Mouse (Mus musculus) G1E (cell line): Measurements from ENCODE around the gene Mrpl10. TPM values are rescaled to one million over a fixed set of nuclear protein-coding genes. Genes with fewer than 3 reads are reported as not detected.
A peak's percentile ranks its signal among the peaks of the same experiment; 100 is the strongest.

Source experiments
- ATAC-seq: 2 replicates; pipeline ENCODE4 v1.8.0; 2016; ENCODE audit warnings: mild to moderate bottlenecking; ENCODE audit not compliant: insufficient number of reproducible peaks, poor library complexity, low FRiP score, severe bottlenecking; ENCODE audit errors: extremely low read depth
- DNase-seq: peaks from one replicate; pipeline ENCODE4 v3.0.0; 2012; ENCODE audit warnings: low spot score
- H3K27me3 ChIP-seq: 2 replicates; pipeline ENCODE4 v1.6.1; 2012; ENCODE audit warnings: mild to moderate bottlenecking, low read length, inconsistent platforms; ENCODE audit not compliant: insufficient read depth
- H3K36me3 ChIP-seq: replicated peaks from 2 replicates; pipeline ENCODE3; 2012; ENCODE audit warnings: mild to moderate bottlenecking, inconsistent platforms
- H3K4me1 ChIP-seq: 2 replicates; pipeline ENCODE4 v1.6.1; 2012; ENCODE audit warnings: low read depth, low read length, inconsistent platforms, mixed read lengths; ENCODE audit not compliant: insufficient read depth
- H3K4me3 ChIP-seq: 2 replicates; pipeline ENCODE4 v1.5.1; 2012; ENCODE audit warnings: low read depth, mild to moderate bottlenecking, inconsistent platforms, low read length, moderate library complexity, mixed read lengths
- H3K9me3 ChIP-seq: replicated peaks from 2 replicates; pipeline ENCODE4 v1.6.1; 2012; ENCODE audit warnings: inconsistent platforms
- CTCF ChIP-seq: IDR thresholded peaks from 2 replicates; pipeline ENCODE4 v1.5.1; 2012; ENCODE audit warnings: low read depth, low read length, inconsistent platforms, mixed read lengths
- GATA1 ChIP-seq: IDR thresholded peaks from 2 replicates; pipeline ENCODE4 v1.6.1; 2012; ENCODE audit warnings: borderline replicate concordance, low read length, inconsistent platforms, mixed read lengths
- GATA2 ChIP-seq: IDR thresholded peaks from 2 replicates; pipeline ENCODE4 v1.6.1; 2012; ENCODE audit warnings: low read depth, low read length, inconsistent platforms, borderline replicate concordance
- POLR2AphosphoS5 ChIP-seq: IDR thresholded peaks from 2 replicates; pipeline ENCODE4 v1.6.1; 2012; ENCODE audit warnings: low read depth, low read length, inconsistent platforms; ENCODE audit not compliant: insufficient replicate concordance
- TAL1 ChIP-seq: conservative IDR thresholded peaks from 2 replicates; pipeline ENCODE4 v1.6.1; 2012; ENCODE audit warnings: low read depth, low read length, inconsistent platforms, mixed read lengths
- polyA plus RNA-seq: library from polyadenylated mRNA; stranded (reverse); fragments of >175 nt; gene quantifications from 2 replicates; pipeline ENCODE4 v1.2.3, GENCODE M21; 2012
- total RNA-seq, 2 experiments: library from RNA; stranded (forward) in 1 of 2; stranded (reverse) in 1 of 2; fragments of 200-1000 nt in 1 of 2; fragments of >200 nt in 1 of 2; fragmentation: Nextera tagmentation in 1 of 2; gene quantifications; 2 replicates each; pipeline ENCODE4 v1.2.3; 2014 to 2017

Gene Mrpl10
- total and polyA plus RNA-seq, 3 experiments, result 36.2 to 71.4 (median 37.8) TPM

DNA sequence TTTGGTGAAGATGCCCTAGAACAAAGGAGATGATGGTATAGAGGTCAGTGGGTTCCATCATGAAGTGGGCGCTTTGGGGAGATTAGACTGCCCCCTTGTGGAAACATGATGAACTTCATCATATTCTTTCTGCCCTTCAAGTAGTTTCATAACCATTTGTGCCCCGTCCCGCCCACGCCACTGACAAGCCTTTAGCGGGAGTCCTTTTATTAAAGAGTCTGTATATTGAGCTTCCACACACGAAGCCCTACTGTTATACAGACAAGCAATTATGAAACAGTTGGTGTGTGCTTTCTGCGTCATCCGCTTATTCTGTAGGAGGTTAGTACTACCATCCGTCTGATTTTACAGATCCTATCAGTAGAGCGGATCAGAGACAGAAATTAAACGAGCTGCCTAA is 41.6 kb downstream of the Mrpl10 start:
- ATAC-seq (no peak), DNase-seq (peak; percentile 26)
- Histone ChIP-seq H3K27me3 (peaks cover 57% of the 10 kb centered on the region), H3K9me3 (peaks cover 15% of the 10 kb centered on the region), H3K4me3 (no peak overlapping the region), H3K36me3 (no peaks in the 10 kb centered on the region), H3K4me1 (no peaks in the 10 kb centered on the region)
- no peak for TF ChIP-seq GATA1
- no peak for TF ChIP-seq POLR2AphosphoS5
- no peak for TF ChIP-seq GATA2
- TF ChIP-seq CTCF, result peak; percentile 67

DNA sequence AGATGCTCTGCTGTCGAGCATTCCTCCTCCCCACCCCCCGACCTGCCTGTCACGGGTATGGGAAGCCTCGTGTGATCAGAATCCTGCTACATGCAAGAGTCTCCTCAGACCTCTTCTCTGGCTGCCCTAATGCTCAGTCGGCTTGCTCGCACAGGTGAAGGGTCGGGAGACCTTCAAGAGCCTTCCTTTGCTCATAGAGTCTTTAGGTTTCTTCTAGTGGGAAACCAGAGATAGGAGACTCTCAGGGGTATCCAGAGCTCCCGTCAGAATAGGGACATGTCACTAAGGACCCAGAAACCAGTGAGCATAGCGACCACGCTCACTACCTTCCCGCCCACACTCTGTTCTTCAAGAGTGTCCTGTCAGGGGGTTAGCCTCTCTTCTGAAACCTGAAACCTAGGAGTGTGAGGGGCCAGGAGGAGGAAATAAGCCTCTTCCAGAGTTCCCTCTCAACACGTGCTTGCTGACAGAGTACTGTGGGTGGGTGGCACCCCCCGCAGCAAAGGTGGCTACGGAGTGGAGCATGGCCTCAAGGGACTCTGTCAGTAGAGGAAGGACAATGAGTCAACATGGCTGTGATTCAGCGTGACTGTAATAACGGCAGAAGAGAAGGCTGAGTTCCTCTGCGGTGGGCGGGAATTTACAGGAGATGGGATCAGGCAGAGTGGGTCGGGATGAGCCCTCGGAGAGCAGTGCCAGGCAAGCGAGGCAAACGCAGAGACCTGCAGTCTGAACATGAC is 42.2 kb downstream of the Mrpl10 start:
- no peak for DNase-seq
- no peak for ATAC-seq
- Histone ChIP-seq H3K9me3 (peaks cover 18% of the 10 kb centered on the region), H3K36me3 (no peaks in the 10 kb centered on the region), H3K4me3 (no peak overlapping the region), H3K27me3 (peaks cover 57% of the 10 kb centered on the region), H3K4me1 (no peaks in the 10 kb centered on the region)
- TF ChIP-seq GATA2 (no peak), TAL1 (no peak), GATA1 (no peak), POLR2AphosphoS5 (no peak), CTCF (no peak)

DNA sequence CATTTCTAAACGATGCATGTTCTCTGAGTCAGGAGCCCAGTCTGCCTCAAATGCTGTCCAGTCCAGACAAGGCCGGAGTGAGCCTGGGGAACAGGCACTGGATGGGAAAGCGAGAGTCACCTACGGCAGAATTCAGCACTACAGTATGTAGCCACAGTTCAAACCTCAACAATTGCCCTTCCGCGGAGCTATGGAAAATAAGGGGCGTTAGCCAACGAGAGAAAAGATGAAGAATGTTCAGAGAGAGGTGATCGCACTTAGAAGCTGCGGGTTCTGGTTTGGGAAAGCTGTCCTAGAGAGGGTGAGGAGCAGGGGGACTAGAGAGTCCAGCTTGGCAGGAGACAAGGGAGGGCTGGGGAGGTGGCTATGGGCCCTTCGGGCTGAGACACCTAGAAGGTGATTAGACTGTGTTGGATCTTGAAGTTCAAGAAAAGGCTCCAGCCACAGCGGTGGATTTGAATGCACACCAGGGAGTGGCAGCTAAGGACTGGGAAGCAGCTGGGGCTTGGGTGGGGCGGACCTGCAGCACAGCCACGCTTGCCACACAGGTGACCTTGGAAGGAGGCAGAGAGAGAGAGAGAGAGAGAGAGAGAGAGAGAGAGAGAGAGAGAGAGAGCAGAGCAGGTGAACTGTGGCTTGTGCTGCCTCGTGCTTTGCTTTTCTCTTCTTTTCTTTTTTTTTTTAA is 43.6 kb downstream of the Mrpl10 start:
- ATAC-seq (no peak), DNase-seq (no peak)
- TF ChIP-seq GATA1 (no peak), GATA2 (no peak), POLR2AphosphoS5 (no peak), TAL1 (no peak), CTCF (no peak)

DNA sequence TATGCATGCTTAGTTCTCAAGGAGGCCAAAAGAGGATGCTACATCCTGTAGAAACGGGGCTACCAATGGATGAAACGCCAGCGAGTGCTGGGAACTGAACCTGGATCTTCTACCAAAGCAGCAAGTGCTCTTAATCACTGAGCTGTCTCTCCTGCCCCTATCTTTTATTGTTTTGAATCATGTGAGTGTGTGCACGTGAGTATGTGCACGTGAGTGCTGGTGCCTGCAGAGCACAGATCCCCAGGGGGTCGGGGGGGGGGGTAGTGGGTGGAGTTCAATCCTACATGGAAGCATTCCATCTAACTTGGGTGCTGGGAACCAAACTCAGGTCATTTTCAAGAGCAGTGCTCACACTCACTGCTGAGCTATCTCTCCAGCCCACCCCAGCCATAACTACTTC is 45.0 kb downstream of the Mrpl10 start:
- TF ChIP-seq CTCF, result no peak
- no peak for TF ChIP-seq POLR2AphosphoS5
- TF ChIP-seq TAL1, result no peak
- TF ChIP-seq GATA2, result no peak
- TF ChIP-seq GATA1, result no peak
- Histone ChIP-seq H3K4me3 (no peak overlapping the region), H3K9me3 (peaks cover 26% of the 10 kb centered on the region), H3K36me3 (no peaks in the 10 kb centered on the region), H3K4me1 (no peaks in the 10 kb centered on the region), H3K27me3 (peaks cover 56% of the 10 kb centered on the region)
- DNase-seq (no peak), ATAC-seq (no peak)

More for the DNA sequence above, 43.6 kb downstream of the Mrpl10 start:
- H3K4me3 ChIP-seq, result no peak overlapping the region
- H3K9me3 ChIP-seq, result peaks cover 26% of the 10 kb centered on the region
- H3K36me3 ChIP-seq, result no peaks in the 10 kb centered on the region
- H3K27me3 ChIP-seq, result peaks cover 60% of the 10 kb centered on the region
- H3K4me1 ChIP-seq, result no peaks in the 10 kb centered on the region

DNA sequence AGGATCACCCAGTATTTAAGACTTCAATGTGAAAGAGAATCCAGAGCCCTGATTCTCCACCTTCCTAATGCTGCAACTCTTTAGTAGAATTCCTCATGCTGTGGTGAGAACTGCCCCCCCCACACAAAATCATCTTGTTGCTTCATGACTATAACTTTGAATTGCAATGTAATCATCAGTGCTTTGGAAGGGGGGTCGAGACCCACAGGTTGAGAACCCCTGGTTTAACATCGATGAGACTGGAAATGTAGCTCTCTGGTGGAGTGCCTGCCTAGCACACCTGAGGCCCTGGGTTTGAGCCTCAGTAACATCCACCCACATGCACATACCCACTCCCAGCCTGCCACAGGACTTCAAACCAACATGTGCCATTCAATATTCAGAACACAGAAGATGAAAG is 53.2 kb downstream of the Mrpl10 start:
- TF ChIP-seq GATA1 (no peak), GATA2 (no peak), TAL1 (no peak), POLR2AphosphoS5 (no peak), CTCF (no peak)
- no peak for ATAC-seq

DNA sequence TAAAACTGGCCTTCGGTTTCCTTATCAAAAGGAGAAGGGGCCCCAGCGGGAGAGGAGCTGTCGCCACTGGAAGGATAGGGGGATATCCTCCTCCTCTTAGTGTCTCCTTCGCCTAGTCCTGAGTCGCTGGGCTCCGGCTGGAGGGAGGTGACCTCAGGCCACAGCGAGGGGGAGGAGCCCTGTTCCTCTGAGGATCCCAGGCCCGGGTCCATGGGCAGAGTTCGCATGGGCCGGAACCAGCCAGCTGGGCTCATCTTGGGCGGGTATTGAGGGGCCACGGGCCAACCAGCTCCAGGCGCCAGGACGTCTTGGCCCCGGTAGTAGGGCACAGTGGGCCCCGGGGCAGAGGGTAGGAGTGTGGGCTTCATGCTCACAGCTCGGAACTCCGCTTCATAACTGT is 57.4 kb downstream of the Mrpl10 start:
- H3K4me3 ChIP-seq, result no peak overlapping the region
- no peaks in the 10 kb centered on the region for H3K36me3 ChIP-seq
- H3K4me1 ChIP-seq, result peaks cover 25% of the 10 kb centered on the region
- DNase-seq, result no peak
- H3K9me3 ChIP-seq, result no peaks in the 10 kb centered on the region
- TF ChIP-seq POLR2AphosphoS5 (no peak), CTCF (no peak), GATA1 (no peak), GATA2 (no peak), TAL1 (no peak)
- peaks cover 69% of the 10 kb centered on the region for H3K27me3 ChIP-seq
- no peak for ATAC-seq

More for the DNA sequence above, 53.2 kb downstream of the Mrpl10 start:
- Histone ChIP-seq H3K9me3 (no peaks in the 10 kb centered on the region), H3K27me3 (peaks cover 73% of the 10 kb centered on the region), H3K36me3 (no peaks in the 10 kb centered on the region), H3K4me1 (no peaks in the 10 kb centered on the region), H3K4me3 (no peak overlapping the region)
- no peak for DNase-seq

Other genes with a start within 250 kb of the Mrpl10 start
- gene Nfe2l1, start 211.6 kb upstream of the Mrpl10 start, total RNA-seq (2014; fragmentation: Nextera tagmentation), result 56.3 and 70.5 TPM in 2 replicates
- 22.5 and 24.0 TPM in 2 replicates for gene Nfe2l1, start 211.6 kb upstream of the Mrpl10 start, total RNA-seq (2017)
- 29.1 and 35.9 TPM in 2 replicates for gene Nfe2l1, start 211.6 kb upstream of the Mrpl10 start, polyA plus RNA-seq
- gene Copz2, start 191.7 kb upstream of the Mrpl10 start, total RNA-seq (2014; fragmentation: Nextera tagmentation), result 9.0 and 16.3 TPM in 2 replicates
- gene Copz2, start 191.7 kb upstream of the Mrpl10 start, total RNA-seq (2017), result 1.5 and 3.1 TPM in 2 replicates
- 0.48 and 0.52 TPM in 2 replicates for gene Copz2, start 191.7 kb upstream of the Mrpl10 start, polyA plus RNA-seq
- gene Cdk5rap3, start 125.1 kb upstream of the Mrpl10 start, total RNA-seq (2014; fragmentation: Nextera tagmentation), result 30.6 and 31.7 TPM in 2 replicates
- gene Cdk5rap3, start 125.1 kb upstream of the Mrpl10 start, total RNA-seq (2017), result 51.3 and 59.3 TPM in 2 replicates
- 63.6 TPM in 2 replicates for gene Cdk5rap3, start 125.1 kb upstream of the Mrpl10 start, polyA plus RNA-seq
- not detected in 2 replicates for gene Prr15l, start 113.5 kb upstream of the Mrpl10 start, total RNA-seq (2014; fragmentation: Nextera tagmentation)
- 0.05 and 0.17 TPM in 2 replicates for gene Prr15l, start 113.5 kb upstream of the Mrpl10 start, total RNA-seq (2017)
- gene Prr15l, start 113.5 kb upstream of the Mrpl10 start, polyA plus RNA-seq, result 0.11 and 0.17 TPM in 2 replicates
- gene Pnpo, start 97.6 kb upstream of the Mrpl10 start, total RNA-seq (2014; fragmentation: Nextera tagmentation), result 119 and 123 TPM in 2 replicates
- gene Pnpo, start 97.6 kb upstream of the Mrpl10 start, total RNA-seq (2017), result 298 and 340 TPM in 2 replicates
- 64.1 and 97.1 TPM in 2 replicates for gene Pnpo, start 97.6 kb upstream of the Mrpl10 start, polyA plus RNA-seq
- 27.9 and 32.3 TPM in 2 replicates for gene Sp2, start 58.6 kb upstream of the Mrpl10 start, total RNA-seq (2014; fragmentation: Nextera tagmentation)
- gene Sp2, start 58.6 kb upstream of the Mrpl10 start, total RNA-seq (2017), result 0.99 and 1.6 TPM in 2 replicates
- gene Sp2, start 58.6 kb upstream of the Mrpl10 start, polyA plus RNA-seq, result 46.6 and 54.6 TPM in 2 replicates
- gene Sp6, start 28.2 kb upstream of the Mrpl10 start, total RNA-seq (2014; fragmentation: Nextera tagmentation), result not detected in 2 replicates
- 0.05 and 0.12 TPM in 2 replicates for gene Sp6, start 28.2 kb upstream of the Mrpl10 start, total RNA-seq (2017)
- gene Sp6, start 28.2 kb upstream of the Mrpl10 start, polyA plus RNA-seq, result 0.01 TPM in 1 of 2 replicates, not detected in the other
- gene Scrn2, start 11.6 kb upstream of the Mrpl10 start, total RNA-seq (2014; fragmentation: Nextera tagmentation), result 1.2 and 5.3 TPM in 2 replicates
- gene Scrn2, start 11.6 kb upstream of the Mrpl10 start, total RNA-seq (2017), result 9.6 and 10.5 TPM in 2 replicates
- 12.7 and 14.5 TPM in 2 replicates for gene Scrn2, start 11.6 kb upstream of the Mrpl10 start, polyA plus RNA-seq
- 0.60 TPM in 1 of 2 replicates, not detected in the other for gene Lrrc46, start 153 bp upstream of the Mrpl10 start, total RNA-seq (2014; fragmentation: Nextera tagmentation)
- 0.44 and 0.52 TPM in 2 replicates for gene Lrrc46, start 153 bp upstream of the Mrpl10 start, total RNA-seq (2017)
- 0.07 and 0.20 TPM in 2 replicates for gene Lrrc46, start 153 bp upstream of the Mrpl10 start, polyA plus RNA-seq
- gene Osbpl7, start 9.1 kb downstream of the Mrpl10 start, total RNA-seq (2014; fragmentation: Nextera tagmentation), result 15.7 and 40.7 TPM in 2 replicates
- gene Osbpl7, start 9.1 kb downstream of the Mrpl10 start, total RNA-seq (2017), result 8.8 and 9.7 TPM in 2 replicates
- gene Osbpl7, start 9.1 kb downstream of the Mrpl10 start, polyA plus RNA-seq, result 22.0 and 29.7 TPM in 2 replicates
- not detected in 2 replicates for gene Tbx21, start 73.8 kb downstream of the Mrpl10 start, total RNA-seq (2014; fragmentation: Nextera tagmentation)
- not detected in 2 replicates for gene Tbx21, start 73.8 kb downstream of the Mrpl10 start, total RNA-seq (2017)
- gene Tbx21, start 73.8 kb downstream of the Mrpl10 start, polyA plus RNA-seq, result not detected in 2 replicates
- not detected in 2 replicates for gene Tbkbp1, start 109.9 kb downstream of the Mrpl10 start, total RNA-seq (2014; fragmentation: Nextera tagmentation)
- 0.05 and 0.06 TPM in 2 replicates for gene Tbkbp1, start 109.9 kb downstream of the Mrpl10 start, total RNA-seq (2017)
- 0.29 and 0.34 TPM in 2 replicates for gene Tbkbp1, start 109.9 kb downstream of the Mrpl10 start, polyA plus RNA-seq
- 328 and 346 TPM in 2 replicates for gene Kpnb1, start 146.3 kb downstream of the Mrpl10 start, total RNA-seq (2014; fragmentation: Nextera tagmentation)
- gene Kpnb1, start 146.3 kb downstream of the Mrpl10 start, total RNA-seq (2017), result 265 and 286 TPM in 2 replicates
- 50.5 and 51.3 TPM in 2 replicates for gene Kpnb1, start 146.3 kb downstream of the Mrpl10 start, polyA plus RNA-seq
- 81.3 and 87.9 TPM in 2 replicates for gene Npepps, start 239.1 kb downstream of the Mrpl10 start, total RNA-seq (2014; fragmentation: Nextera tagmentation)
- 50.2 and 53.6 TPM in 2 replicates for gene Npepps, start 239.1 kb downstream of the Mrpl10 start, total RNA-seq (2017)
- 23.5 and 35.8 TPM in 2 replicates for gene Npepps, start 239.1 kb downstream of the Mrpl10 start, polyA plus RNA-seq